Comparison of ENCODE assay signal across 7 mouse cellular contexts in genomic region chr5:96911550-96912253, GRCm38 (mm10).
A peak's percentile ranks its signal among the peaks of the same experiment; 100 is the strongest.
DNase-seq lines count a peak whose midpoint lies in the region; ATAC-seq and TF ChIP-seq lines count a peak whose summit lies in the region.

No protein-coding gene starts in this region.

- H3K27ac ChIP-seq in embryonic facial prominence, embryonic 10.5 days (replicated peaks), result peak overlapping the region; percentile 6; the same call in 1 of the 2 replicates
- peak overlapping the region; percentile 72 for H3K27ac ChIP-seq in heart, postnatal 0 days (ENCODE audit: low read depth)
- H3K27ac ChIP-seq in macrophage, result peak overlapping the region; percentile 97

- peak; percentile 86 for ATAC-seq in heart, postnatal 0 days (ENCODE audit: insufficient read depth, low read depth)

- no peaks in the 10 kb centered on the region for H3K36me3 ChIP-seq in embryonic facial prominence, embryonic 10.5 days (replicated peaks)
- no peaks in the 10 kb centered on the region for H3K36me3 ChIP-seq in heart, postnatal 0 days (replicated peaks; ENCODE audit: control insufficient read depth, insufficient read depth, low read length)
- H3K36me3 ChIP-seq in macrophage (ENCODE audit: inconsistent target), result no peaks in the 10 kb centered on the region

- H3K9me3 ChIP-seq in embryonic facial prominence, embryonic 10.5 days, result no peaks in the 10 kb centered on the region
- no peaks in the 10 kb centered on the region for H3K9me3 ChIP-seq in heart, postnatal 0 days (replicated peaks; ENCODE audit: control insufficient read depth, low read length)

- no peaks in the 10 kb centered on the region for H3K79me2 ChIP-seq in macrophage (ENCODE audit: inconsistent target)

- 0 out of 2 replicates have a peak, but pooled peaks have one; percentile 60 for TF ChIP-seq EP300 in heart, postnatal 0 days (IDR thresholded peaks at IDR 0.05; ENCODE audit: low read depth)

- peak overlapping the region; percentile 38 for H3K4me2 ChIP-seq in heart, postnatal 0 days (ENCODE audit: low read depth, low read length)

- DNase-seq in A20 (ENCODE audit: low read depth, low spot score), result peak; percentile 69
- DNase-seq in CD4-positive, CD25-positive, alpha-beta regulatory T cell, adult 2 months (ENCODE audit: low read depth, low spot score), result peak; percentile 79
- peak; percentile 26 for DNase-seq in embryonic facial prominence, embryonic 10.5 days (ENCODE audit: low spot score)
- peak; percentile 74 for DNase-seq in heart, postnatal 0 days (ENCODE audit: low spot score)
- peak; percentile 32 to 33 for DNase-seq in layer of hippocampus, postnatal 10 days (ENCODE audit: low spot score in 2 of 2)
- DNase-seq in spleen, postnatal 4 days (ENCODE audit: low spot score in 2 of 2), result peak; percentile 58 to 82

- WGBS in embryonic facial prominence, embryonic 10.5 days, result 70% methylated on average over 13 of the region's 13 CpGs
- WGBS in heart, postnatal 0 days, result 41% methylated on average over 13 of the region's 13 CpGs
- WGBS in macrophage (ENCODE audit: missing documents), result 0% methylated on average over 13 of the region's 13 CpGs

- H3K4me1 ChIP-seq in embryonic facial prominence, embryonic 10.5 days, result peaks cover 16% of the 10 kb centered on the region
- H3K4me1 ChIP-seq in heart, postnatal 0 days (ENCODE audit: control insufficient read depth, insufficient read depth), result no peaks in the 10 kb centered on the region; the same call in 1 of the 2 replicates

- no peak overlapping the region for H3K4me3 ChIP-seq in embryonic facial prominence, embryonic 10.5 days
- peak overlapping the region; percentile 21 for H3K4me3 ChIP-seq in heart, postnatal 0 days (ENCODE audit: low read depth, low read length)
- no peak overlapping the region for H3K4me3 ChIP-seq in macrophage (ENCODE audit: inconsistent target)

- TF ChIP-seq CTCF in heart, postnatal 0 days (IDR thresholded peaks at IDR 0.05; ENCODE audit: low read depth), result no peak

- no peak overlapping the region for H3K9ac ChIP-seq in heart, postnatal 0 days (replicated peaks; ENCODE audit: low read depth, low read length)

- no peaks in the 10 kb centered on the region for H3K27me3 ChIP-seq in embryonic facial prominence, embryonic 10.5 days (replicated peaks; ENCODE audit: low read depth, poor library complexity, severe bottlenecking)
- H3K27me3 ChIP-seq in heart, postnatal 0 days (ENCODE audit: control insufficient read depth, insufficient read depth, low read length), result no peaks in the 10 kb centered on the region

Comparison
In these comparisons a context has a peak if more than half of its experiments do, and no peak if none do; other contexts are left out.
1. DNase-seq: peak in every context shown above with its lines; median percentile 79 in CD4-positive, CD25-positive, alpha-beta regulatory T cell, adult 2 months; 74 in heart, postnatal 0 days; 70 in spleen, postnatal 4 days; 69 in A20; 32 in layer of hippocampus, postnatal 10 days; 26 in embryonic facial prominence, embryonic 10.5 days.
2. H3K27ac ChIP-seq: peak in every context shown above with its lines; median percentile 97 in macrophage; 72 in heart, postnatal 0 days; 6 in embryonic facial prominence, embryonic 10.5 days.